Mouse (Mus musculus) left cerebral cortex, adult 8-10 months (tissue): ENCODE measurements at regions not wholly inside any gene's neighbourhood (a gene's known extent, or its start where the extent isn't known, plus 50 kb on each side); places are given as distances from the start of the nearest gene placed in this dataset.

ENCODE experiments used
- DNase-seq, 2 experiments: peaks; one replicate each; pipeline ENCODE4 v3.0.0; 2022; ENCODE audit warnings: low spot score in 2 of 2

DNA sequence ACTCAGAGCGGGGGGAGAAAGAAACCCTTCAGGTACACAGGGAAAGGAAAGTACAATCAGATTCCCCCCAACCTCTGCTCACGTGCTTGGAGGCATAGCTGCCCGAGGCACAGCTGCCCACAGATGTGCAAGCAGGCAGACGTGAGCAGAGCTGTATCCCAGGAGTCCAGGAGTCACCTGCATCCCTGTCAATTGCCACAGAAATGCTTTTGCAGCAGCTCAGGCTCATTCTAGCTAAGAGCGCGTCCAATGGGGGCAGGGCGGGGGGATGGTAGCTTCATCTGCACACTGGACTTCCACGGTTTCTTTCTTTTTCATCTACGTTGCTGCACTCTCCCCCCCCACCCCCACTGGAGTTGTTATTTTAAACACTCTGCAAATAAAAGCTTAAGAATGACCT lies 66.0 kb upstream of the Fat4 start:
- no peak for DNase-seq

DNA sequence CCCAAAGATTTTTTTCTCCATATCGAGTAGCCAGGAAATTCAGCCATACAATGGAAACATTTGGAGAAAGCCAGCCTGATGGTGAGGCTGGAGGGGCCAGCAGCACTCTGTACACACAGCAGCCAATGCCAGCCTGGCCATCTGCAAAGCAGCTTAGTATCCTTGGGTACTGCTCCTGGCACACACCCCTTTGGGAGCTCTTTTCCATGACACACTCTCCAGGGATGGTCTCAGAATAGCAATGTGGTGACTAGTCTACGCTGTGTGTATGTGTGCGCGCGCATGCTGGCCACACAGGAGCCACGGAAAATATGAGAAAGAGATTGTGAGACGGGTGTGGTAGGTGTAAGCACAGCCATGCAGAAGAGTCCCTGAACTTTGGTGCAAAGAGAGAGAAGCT lies 66.4 kb upstream of the Fat4 start:
- DNase-seq: peak in 1 of 2 experiments; percentile 13

- DNase-seq: no peak
Measured at GRCm38 (mm10) chr3:38817651-38818050, 69.1 kb upstream of the Fat4 start.

DNA sequence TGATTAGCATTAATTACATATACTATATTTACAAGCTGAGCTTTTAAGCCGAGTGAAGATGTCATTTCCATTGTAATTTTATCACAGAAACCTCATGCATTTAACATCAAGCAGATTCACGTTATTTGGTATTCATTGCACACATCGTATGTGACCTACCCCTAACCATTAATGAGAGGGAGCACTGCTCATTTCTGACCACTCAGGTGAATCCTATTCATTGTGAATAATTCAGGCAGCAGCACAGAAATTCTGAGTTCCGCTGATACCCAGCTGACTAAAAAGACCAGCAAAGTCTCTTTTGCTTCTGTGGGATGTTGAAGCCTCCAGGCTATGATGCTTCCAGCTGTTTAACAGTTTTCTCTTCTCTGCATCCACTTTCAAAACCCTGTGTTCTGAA lies 74.3 kb upstream of the Fat4 start:
- no peak for DNase-seq

DNA sequence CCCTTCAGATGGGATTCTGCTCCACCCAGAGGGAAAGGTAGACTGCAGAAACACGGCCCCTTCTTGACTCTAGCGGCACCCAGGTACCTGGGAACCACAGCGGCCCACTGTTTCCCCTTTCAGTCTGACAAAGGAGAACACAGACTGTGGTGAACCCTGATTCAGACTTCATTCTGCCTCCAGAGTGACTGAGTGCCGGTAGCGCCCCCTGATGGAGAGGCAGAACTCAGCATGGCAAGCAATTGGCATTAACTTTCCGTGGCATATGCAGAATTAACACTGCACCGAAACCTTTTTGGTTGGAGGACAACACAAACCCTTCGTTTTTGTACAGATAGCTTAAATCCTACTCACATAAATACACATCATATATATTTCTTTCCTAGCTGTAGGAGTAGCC lies 75.1 kb upstream of the Fat4 start:
- no peak for DNase-seq

DNA sequence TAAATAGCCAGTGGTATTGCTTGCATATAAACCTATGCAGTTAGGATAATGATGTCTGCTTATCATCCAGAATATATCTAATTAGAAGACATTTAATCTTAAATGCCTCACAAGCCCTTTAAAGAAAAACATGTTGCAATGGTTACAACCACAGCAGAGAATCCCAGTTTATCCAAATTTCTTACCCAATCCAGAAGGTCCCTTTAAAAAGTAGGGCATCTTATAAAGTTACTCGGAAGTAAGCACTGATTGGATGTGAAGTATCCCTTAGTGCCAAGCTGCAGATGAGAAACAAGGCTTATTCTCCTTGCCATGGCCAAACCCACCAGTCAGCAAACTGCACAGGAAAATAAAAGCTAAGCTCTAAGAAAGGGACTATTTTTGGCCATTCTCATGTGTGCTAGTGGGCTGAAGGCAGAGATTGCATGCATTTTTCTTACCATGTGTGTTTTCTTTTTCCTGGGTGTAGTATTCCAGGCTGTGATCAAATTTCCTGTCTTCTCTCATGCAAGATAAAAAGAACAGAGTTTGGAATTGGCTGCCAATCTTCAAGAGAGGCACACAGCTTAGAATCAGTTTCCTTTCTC lies 80.2 kb upstream of the Fat4 start:
- no peak for DNase-seq

GRCm38 (mm10) chr3:38806036-38806435 lies 80.7 kb upstream of the Fat4 start:
- DNase-seq: no peak

GRCm38 (mm10) chr3:38795646-38796301 lies 91.0 kb upstream of the Fat4 start:
- DNase-seq: no peak

- DNase-seq: no peak
Measured at GRCm38 (mm10) chr3:38793221-38793620, 93.5 kb upstream of the Fat4 start.

- DNase-seq: no peak
Measured at GRCm38 (mm10) chr3:38788751-38789150, 98.0 kb upstream of the Fat4 start.

GRCm38 (mm10) chr3:38783711-38784110 lies 103.0 kb upstream of the Fat4 start:
- DNase-seq: no peak

DNA sequence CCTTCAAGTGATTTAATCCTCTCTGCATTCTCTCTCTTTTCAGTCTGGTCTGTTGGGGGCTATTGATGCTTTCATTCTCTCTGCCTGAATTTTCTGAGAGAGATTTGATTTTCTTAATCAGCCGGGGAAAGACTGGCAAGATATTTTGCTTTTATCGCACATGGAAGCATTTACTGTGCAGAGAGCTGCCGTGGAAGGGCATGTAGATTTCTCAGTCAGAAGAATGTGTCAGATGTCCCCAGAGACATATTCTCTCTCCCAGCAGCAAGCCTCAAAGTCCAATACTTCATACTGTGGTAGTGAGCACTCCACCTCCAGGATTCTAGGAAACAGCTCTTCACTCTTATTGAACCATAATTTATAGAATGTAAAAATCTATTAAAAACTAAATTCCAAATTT lies 103.7 kb upstream of the Fat4 start:
- DNase-seq: no peak

GRCm38 (mm10) chr3:38776743-38777366 lies 109.9 kb upstream of the Fat4 start:
- no peak for DNase-seq

GRCm38 (mm10) chr3:38754632-38755123 lies 132.1 kb upstream of the Fat4 start:
- no peak for DNase-seq

DNA sequence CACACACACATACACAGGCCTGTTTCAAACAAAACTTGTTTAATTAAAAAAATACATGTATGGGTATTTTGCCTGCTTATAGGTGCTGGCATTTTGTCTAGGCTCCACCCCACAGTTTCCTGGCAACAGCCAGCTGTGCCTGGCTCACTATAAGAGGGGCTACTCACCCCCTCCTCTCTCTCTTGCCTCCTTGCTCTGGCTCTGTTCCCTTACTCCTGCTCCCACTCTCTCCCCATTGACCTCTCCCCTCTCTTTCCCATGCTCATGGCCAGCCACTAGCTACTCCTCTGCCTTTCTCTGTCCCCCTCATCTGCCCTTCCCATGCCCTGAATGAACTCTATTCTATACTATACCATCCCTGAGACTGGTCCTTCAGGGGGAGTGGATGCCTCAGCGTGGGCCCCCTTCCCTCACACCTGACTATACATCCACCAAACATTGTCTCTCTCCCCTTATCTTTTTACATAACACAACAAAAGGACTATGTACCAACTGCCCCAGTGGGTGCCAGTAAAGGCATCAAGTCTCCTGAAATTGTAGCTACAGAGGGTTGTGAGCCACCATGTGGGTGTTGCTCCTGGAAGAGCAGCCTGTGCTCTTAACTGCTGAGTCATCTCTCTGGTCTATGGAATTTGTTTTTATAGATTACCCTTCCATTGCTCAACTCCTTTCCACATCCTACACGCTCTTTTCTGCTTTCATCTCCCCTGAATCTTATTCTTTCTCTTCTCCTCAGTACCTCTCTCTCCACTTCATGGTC lies 133.1 kb upstream of the Fat4 start:
- DNase-seq: peak in 1 of 2 experiments; percentile 19

DNA sequence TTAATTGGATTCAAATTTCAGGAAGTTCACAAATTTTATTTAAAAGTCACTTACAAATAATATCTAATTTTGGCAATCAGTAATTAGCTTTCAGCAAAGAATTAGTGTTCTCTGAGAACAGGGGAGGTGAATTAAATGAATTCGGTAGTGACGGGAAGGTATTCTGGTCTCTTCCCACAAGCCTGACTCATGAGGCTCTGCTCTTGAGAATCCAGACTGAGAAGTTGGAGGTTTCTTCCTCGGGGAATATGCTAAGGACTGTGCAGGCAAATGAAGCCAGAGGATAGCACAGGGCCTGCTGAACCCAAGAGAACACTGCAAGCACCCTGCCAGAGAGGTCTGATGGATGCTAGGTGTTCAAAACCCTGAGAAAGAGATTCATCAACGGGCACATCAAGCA lies 144.6 kb upstream of the Fat4 start:
- DNase-seq: no peak

DNA sequence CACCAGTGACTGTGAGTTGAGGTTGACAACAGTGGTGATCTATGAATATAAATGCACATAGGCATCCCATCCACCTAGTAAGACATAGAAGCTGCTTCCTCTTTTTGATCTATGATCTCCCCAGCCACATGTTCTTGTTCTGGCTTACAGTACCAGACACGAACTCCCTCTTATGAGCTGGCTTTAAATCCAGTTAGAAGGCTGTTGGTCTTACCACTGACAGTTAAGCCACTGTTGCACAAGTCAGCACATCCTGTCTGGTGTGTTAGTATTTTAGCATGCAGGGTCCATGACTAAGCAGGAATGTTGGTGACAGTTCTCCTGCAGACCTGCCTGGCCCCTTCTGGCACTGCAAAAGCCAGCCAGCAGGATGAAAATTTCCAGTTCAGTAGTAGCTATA lies 164.1 kb upstream of the Fat4 start:
- DNase-seq: no peak

GRCm38 (mm10) chr3:38712078-38712873 lies 174.5 kb upstream of the Fat4 start:
- no peak for DNase-seq

DNA sequence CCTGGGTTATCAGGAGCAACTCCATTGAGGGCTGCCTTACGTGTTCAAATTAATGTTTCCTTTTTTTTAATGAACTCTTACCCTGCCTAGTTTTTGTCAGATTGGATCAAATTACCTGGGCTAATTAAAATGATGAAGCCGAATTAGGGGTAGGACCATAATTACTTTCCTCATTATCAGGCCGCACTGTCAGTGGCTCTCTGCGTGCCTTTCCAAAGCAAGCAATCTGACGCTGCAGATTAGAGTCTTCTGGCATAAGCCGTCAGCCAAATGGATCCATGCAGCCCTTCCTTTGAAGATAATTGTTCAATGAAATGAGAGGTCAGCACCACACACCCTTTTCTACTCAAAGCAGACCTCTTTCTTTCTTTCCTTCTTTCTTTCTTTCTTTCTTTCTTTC lies 175.5 kb upstream of the Fat4 start:
- DNase-seq: no peak

- DNase-seq: peak in 1 of 2 experiments; percentile 33
Measured at GRCm38 (mm10) chr3:38707891-38708290, 178.8 kb upstream of the Fat4 start.

DNA sequence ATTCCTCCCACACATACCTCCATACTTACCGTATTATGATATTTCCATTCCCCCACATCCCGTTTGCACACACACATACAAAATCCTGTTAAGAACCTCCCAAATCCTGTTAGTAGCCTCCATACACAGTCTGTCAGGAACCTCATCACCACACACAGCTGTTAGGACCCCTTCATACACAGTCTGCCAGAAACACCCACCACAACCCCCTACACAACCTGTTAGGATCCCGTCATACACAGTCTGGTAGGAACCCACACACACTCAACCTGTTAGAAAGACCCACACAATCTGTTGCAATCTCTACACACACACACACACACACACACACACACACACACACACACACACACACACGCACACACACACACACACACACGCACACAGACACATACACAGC lies 187.5 kb upstream of the Fat4 start:
- DNase-seq: peak in 1 of 2 experiments; percentile 18
